Mouse (Mus musculus) embryonic facial prominence, embryonic 12.5 days (tissue): Measurements from ENCODE around the gene Gm8229. TPM values are rescaled to one million over a fixed set of nuclear protein-coding genes. Genes with fewer than 3 reads are reported as not detected.
"Not testable (repeated sequence)": the region's sequence is repeated elsewhere in the genome, so short reads cannot be mapped to it uniquely, and the experiment has no call there.

Experiments
- ATAC-seq: fragments of 200-750 bp; cut with Nextera tagmentation; 2 replicates; pipeline ENCODE4 v1.8.0; 2017; ENCODE audit not compliant: insufficient number of reproducible peaks, insufficient read depth, low FRiP score, low TSS enrichment
- H3K27ac ChIP-seq: fragments of 300-500 bp; sonication (generic); 2 replicates; pipeline ENCODE4 v1.5.1; 2016; ENCODE audit warnings: mild to moderate bottlenecking
- H3K27me3 ChIP-seq: fragments of 300-500 bp; sonication (generic); 2 replicates; pipeline ENCODE4 v1.6.1; 2016; ENCODE audit warnings: mild to moderate bottlenecking, moderate library complexity
- H3K36me3 ChIP-seq: fragments of 300-500 bp; sonication (generic); 2 replicates; pipeline ENCODE4 v1.6.1; 2016; ENCODE audit warnings: mild to moderate bottlenecking
- H3K4me1 ChIP-seq: fragments of 300-500 bp; sonication (generic); 2 replicates; pipeline ENCODE4 v1.6.1; 2016
- H3K4me2 ChIP-seq: fragments of 300-500 bp; sonication (generic); replicated peaks from 2 replicates; pipeline ENCODE4 v1.6.1; 2016; ENCODE audit warnings: mild to moderate bottlenecking, moderate library complexity
- H3K4me3 ChIP-seq: fragments of 300-500 bp; sonication (generic); 2 replicates; pipeline ENCODE4 v1.5.1; 2016; ENCODE audit warnings: mild to moderate bottlenecking
- H3K9ac ChIP-seq: fragments of 300-500 bp; sonication (generic); 2 replicates; pipeline ENCODE4 v1.6.1; 2016; ENCODE audit warnings: mild to moderate bottlenecking, moderate library complexity
- H3K9me3 ChIP-seq: fragments of 300-500 bp; sonication (generic); 2 replicates; pipeline ENCODE4 v1.6.1; 2016; ENCODE audit warnings: mild to moderate bottlenecking, moderate library complexity
- WGBS: fragments of 180-500 bp; shearing (Covaris S2); methylation state at CpG from one replicate; pipeline ENCODE4 v1.1.7; 2016; 5-methylcytosine and 5-hydroxymethylcytosine counted together
- polyA plus RNA-seq: library from polyadenylated mRNA; unstranded; fragments of >200 nt; fragmentation: Nextera tagmentation; extraction: Ambion mirVana; gene quantifications from 2 replicates; pipeline ENCODE4 v1.2.1, GENCODE M21; 2016

Gm8229 gene
- not detected in 2 replicates for polyA plus RNA-seq

DNA sequence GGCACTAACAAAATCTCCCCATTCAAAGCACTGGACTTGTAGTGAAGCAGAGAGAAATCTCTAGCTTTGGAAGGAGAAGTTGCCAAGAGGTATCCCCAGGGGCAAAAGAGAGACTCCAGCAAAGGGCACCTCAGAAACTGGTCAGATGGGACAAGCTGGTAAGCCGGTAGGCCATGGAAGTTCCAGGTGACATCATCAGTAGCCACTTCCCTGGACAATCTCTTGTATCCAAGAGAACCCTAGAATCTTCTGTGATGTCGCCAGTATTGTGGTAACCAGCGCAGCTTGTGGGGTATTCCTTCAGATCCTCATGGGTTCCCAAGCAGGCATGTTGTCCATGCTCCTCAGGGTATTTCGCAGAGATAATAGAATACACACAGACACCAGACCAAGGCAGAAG, at the start of gene Gm8229:
Gm8229 (plus strand) TSS at position 301 of the 400 bp plus-strand sequence.
- not testable (repeated sequence) for H3K36me3 ChIP-seq, H3K4me1 ChIP-seq, ATAC-seq, H3K27ac ChIP-seq, H3K27me3 ChIP-seq, H3K4me2 ChIP-seq, H3K9ac ChIP-seq, H3K9me3 ChIP-seq, H3K4me3 ChIP-seq
- 86% methylated on average over 4 of the region's 4 CpGs for WGBS

DNA sequence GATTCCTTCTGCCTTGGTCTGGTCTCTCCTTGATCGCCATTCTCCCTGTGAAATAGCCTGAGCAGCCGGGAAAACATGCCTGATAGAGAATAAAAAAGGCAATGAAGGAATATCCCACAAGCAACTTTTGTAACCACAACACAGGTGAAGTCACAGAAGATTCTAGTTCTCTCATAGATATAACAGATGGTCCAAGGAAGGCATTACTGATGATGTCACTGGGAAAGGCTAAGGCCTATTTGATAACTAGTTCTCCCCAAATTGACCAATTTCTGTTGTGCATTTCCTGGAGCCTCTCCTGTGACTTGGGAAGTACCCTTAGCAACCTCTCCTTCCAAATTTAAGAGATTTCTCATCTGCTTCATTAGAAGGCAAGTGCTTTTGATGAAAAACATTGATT, 26.7 kb upstream of the Gm8229 start, which contains the start of gene Gm5930:
Gm5930 (minus strand) TSS at position 101 of the 400 bp plus-strand sequence.
- ATAC-seq, H3K27ac ChIP-seq: not testable (repeated sequence)
- WGBS, result 57% methylated on average over 1 of the region's 2 CpGs

GRCm38 (mm10) chr14:44361416-44361815, 3.7 kb upstream of the Gm8229 start:
- ATAC-seq, H3K4me2 ChIP-seq, H3K9ac ChIP-seq, H3K4me3 ChIP-seq, H3K27me3 ChIP-seq, H3K4me1 ChIP-seq, H3K9me3 ChIP-seq, H3K27ac ChIP-seq, H3K36me3 ChIP-seq: not testable (repeated sequence)
- WGBS, result 42% methylated on average over 2 of the region's 2 CpGs

More for the DNA sequence above, 26.7 kb upstream of the Gm8229 start, which contains the start of gene Gm5930:
- not testable (repeated sequence) for H3K4me3 ChIP-seq, H3K4me1 ChIP-seq, H3K27me3 ChIP-seq, H3K9me3 ChIP-seq, H3K4me2 ChIP-seq, H3K36me3 ChIP-seq, H3K9ac ChIP-seq

DNA sequence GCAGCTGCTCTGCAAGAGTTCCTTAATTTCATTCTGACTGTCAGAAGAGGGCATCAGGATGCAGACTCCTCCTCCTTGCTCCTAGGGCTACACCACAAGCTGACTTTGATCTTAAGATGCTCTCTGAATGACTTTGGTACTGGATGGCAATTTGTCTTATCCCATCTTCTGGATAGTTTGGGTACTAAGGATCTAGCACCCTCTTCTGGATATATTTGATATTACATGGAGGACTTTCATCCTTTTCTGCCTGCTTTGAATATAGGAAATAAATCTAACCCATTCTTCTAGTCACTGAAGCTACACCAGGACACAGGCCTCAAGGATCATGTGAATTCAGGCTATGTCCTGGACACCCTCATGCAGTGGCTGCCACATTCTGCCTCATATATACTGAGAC, 2.9 kb upstream of the Gm8229 start:
- not testable (repeated sequence) for H3K4me2 ChIP-seq, H3K36me3 ChIP-seq, H3K4me1 ChIP-seq, H3K9me3 ChIP-seq, H3K9ac ChIP-seq, ATAC-seq, H3K27ac ChIP-seq, H3K4me3 ChIP-seq, H3K27me3 ChIP-seq

DNA sequence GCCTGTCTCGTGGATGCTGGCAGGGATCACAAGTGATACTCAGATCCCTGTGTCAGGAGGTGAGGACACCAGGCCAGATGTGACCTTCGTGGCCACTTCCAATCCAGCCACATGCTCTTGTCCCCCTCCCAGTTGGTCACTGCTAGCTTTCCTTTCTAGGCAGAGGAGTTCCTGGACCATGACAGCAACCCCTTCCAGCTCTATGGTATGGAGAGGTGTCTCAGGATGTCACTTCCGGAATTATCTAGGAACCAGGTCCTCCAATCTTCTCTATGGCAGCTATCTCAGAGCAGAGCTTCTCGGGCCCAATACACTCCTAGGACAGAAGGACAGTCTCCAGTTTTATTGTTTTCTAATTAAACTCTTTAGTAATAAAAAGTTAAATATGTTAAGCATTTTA, 19.1 kb downstream of the Gm8229 start:
- H3K4me2 ChIP-seq, H3K36me3 ChIP-seq, H3K4me1 ChIP-seq, H3K27ac ChIP-seq, H3K4me3 ChIP-seq, H3K27me3 ChIP-seq, H3K9me3 ChIP-seq, H3K9ac ChIP-seq, ATAC-seq: not testable (repeated sequence)
- 71% methylated on average over 4 of the region's 4 CpGs for WGBS

DNA sequence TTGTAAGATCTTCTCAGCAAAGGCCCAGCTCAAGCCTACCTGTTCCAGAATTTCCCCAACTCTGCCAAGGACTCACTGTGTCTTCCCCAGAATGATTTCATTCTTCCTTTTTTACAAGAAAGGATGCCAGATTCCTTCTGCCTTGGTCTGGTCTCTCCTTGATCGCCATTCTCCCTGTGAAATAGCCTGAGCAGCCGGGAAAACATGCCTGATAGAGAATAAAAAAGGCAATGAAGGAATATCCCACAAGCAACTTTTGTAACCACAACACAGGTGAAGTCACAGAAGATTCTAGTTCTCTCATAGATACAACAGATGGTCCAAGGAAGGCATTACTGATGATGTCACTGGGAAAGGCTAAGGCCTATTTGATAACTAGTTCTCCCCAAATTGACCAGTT, 45.4 kb downstream of the Gm8229 start, which contains the start of gene Gm3371:
Gm3371 (minus strand) TSS at position 101 of the 400 bp plus-strand sequence.
- no CpG with 5 or more reads among the region's 2 CpGs for WGBS
- not testable (repeated sequence) for H3K9me3 ChIP-seq, H3K4me3 ChIP-seq, H3K27me3 ChIP-seq, H3K4me1 ChIP-seq, H3K27ac ChIP-seq, H3K4me2 ChIP-seq, H3K36me3 ChIP-seq, H3K9ac ChIP-seq, ATAC-seq

Other genes with a start within 250 kb of the Gm8229 start
- gene Gm3327, start 241.5 kb upstream of the Gm8229 start, polyA plus RNA-seq, result not detected in 2 replicates
- gene Gm8212, start 167.7 kb upstream of the Gm8229 start, polyA plus RNA-seq, result not detected in 2 replicates
- gene 4930503E14Rik, start 152.1 kb upstream of the Gm8229 start, polyA plus RNA-seq, result 0.17 TPM in 1 of 2 replicates, not detected in the other
- not detected in 2 replicates for gene Gm8220, start 79.8 kb upstream of the Gm8229 start, polyA plus RNA-seq
- gene Gm5930, start 26.8 kb upstream of the Gm8229 start, polyA plus RNA-seq, result not detected in 2 replicates
- not detected in 2 replicates for gene Gm3371, start 45.3 kb downstream of the Gm8229 start, polyA plus RNA-seq
- gene Gm8232, start 68.3 kb downstream of the Gm8229 start, polyA plus RNA-seq, result not detected in 2 replicates
- gene BC061237, start 127.1 kb downstream of the Gm8229 start, polyA plus RNA-seq, result not detected in 2 replicates
- gene Gm17093, start 152.9 kb downstream of the Gm8229 start, polyA plus RNA-seq, result not detected in 2 replicates
- gene Gm8247, start 217.8 kb downstream of the Gm8229 start, polyA plus RNA-seq, result not detected in 2 replicates